Mouse (Mus musculus) limb, embryonic 11.5 days (tissue): Measurements from ENCODE around the gene Mapkapk3. TPM values are rescaled to one million over a fixed set of nuclear protein-coding genes. Genes with fewer than 3 reads are reported as not detected.

Source experiments
- ATAC-seq: fragments of 200-750 bp; cut with Nextera tagmentation; 2 replicates; pipeline ENCODE4 v1.8.0; 2017; ENCODE audit warnings: low read depth; ENCODE audit not compliant: insufficient number of reproducible peaks, low FRiP score, low TSS enrichment
- DNase-seq: peaks from one replicate; pipeline ENCODE4 v3.0.0-alpha.2; 2015; ENCODE audit warnings: low spot score
- H3K27ac ChIP-seq: fragments of 300-500 bp; sonication (generic); replicated peaks from 2 replicates; pipeline ENCODE4 v1.5.1; 2014; ENCODE audit warnings: low read depth, mild to moderate bottlenecking, low read length
- H3K27me3 ChIP-seq: fragments of 300-500 bp; sonication (generic); 2 replicates; pipeline ENCODE4 v1.6.1; 2014; ENCODE audit warnings: mild to moderate bottlenecking, low read length, mixed read lengths; ENCODE audit not compliant: control insufficient read depth, insufficient read depth
- H3K36me3 ChIP-seq: fragments of 300-500 bp; sonication (generic); 2 replicates; pipeline ENCODE4 v1.6.1; 2014; ENCODE audit warnings: mild to moderate bottlenecking, low read length, moderate library complexity, mixed read lengths; ENCODE audit not compliant: control insufficient read depth, insufficient read depth
- H3K4me1 ChIP-seq: fragments of 300-500 bp; sonication (generic); 2 replicates; pipeline ENCODE4 v1.6.1; 2014; ENCODE audit warnings: low read length, mixed read lengths; ENCODE audit not compliant: control insufficient read depth, insufficient read depth
- H3K4me2 ChIP-seq: fragments of 300-500 bp; sonication (generic); 2 replicates; pipeline ENCODE4 v1.6.1; 2014; ENCODE audit warnings: low read depth, mild to moderate bottlenecking, moderate library complexity; ENCODE audit not compliant: severe bottlenecking
- H3K4me3 ChIP-seq: fragments of 300-500 bp; sonication (generic); 2 replicates; pipeline ENCODE4 v1.5.1; 2014; ENCODE audit warnings: low read depth, low read length
- H3K9ac ChIP-seq: fragments of 300-500 bp; sonication (generic); 2 replicates; pipeline ENCODE4 v1.6.1; 2014; ENCODE audit warnings: mild to moderate bottlenecking, low read length
- H3K9me3 ChIP-seq: fragments of 300-500 bp; sonication (generic); 2 replicates; pipeline ENCODE4 v1.6.1; 2016; ENCODE audit warnings: low read length; ENCODE audit not compliant: control insufficient read depth
- WGBS: fragments of 180-500 bp; shearing (Covaris S2); extraction: QIAGEN DNeasy Blood & Tissue Kit; methylation state at CpG from one replicate; pipeline ENCODE4 v1.1.7; 2014; 5-methylcytosine and 5-hydroxymethylcytosine counted together
- polyA plus RNA-seq: library from polyadenylated mRNA; unstranded; fragments of >200 nt; fragmentation: Nextera tagmentation; extraction: Ambion mirVana; gene quantifications from 2 replicates; pipeline ENCODE4 v1.2.1, GENCODE M21; 2014

Gene Mapkapk3
- polyA plus RNA-seq, 1 experiment from 2014 or later, result 4.9 TPM

- no peak for ATAC-seq
- no peaks in the 10 kb centered on the region for H3K27me3 ChIP-seq
- DNase-seq, result no peak
- no peak overlapping the region for H3K27ac ChIP-seq
- H3K4me3 ChIP-seq, result no peak overlapping the region
- H3K4me1 ChIP-seq, result no peaks in the 10 kb centered on the region
- H3K36me3 ChIP-seq, result no peaks in the 10 kb centered on the region
- no peak overlapping the region for H3K4me2 ChIP-seq
- 91% methylated on average over 3 of the region's 3 CpGs for WGBS
- no peaks in the 10 kb centered on the region for H3K9me3 ChIP-seq
- H3K9ac ChIP-seq, result no peak overlapping the region
Measured at GRCm38 (mm10) chr9:107304383-107304782, 14.7 kb upstream of the Mapkapk3 start.

- Histone ChIP-seq H3K4me1 (0 out of 2 replicates have a peak, but pooled peaks cover under 1% of the 10 kb centered on the region), H3K36me3 (no peaks in the 10 kb centered on the region), H3K27me3 (no peaks in the 10 kb centered on the region), H3K27ac (no peak overlapping the region), H3K4me3 (no peak overlapping the region), H3K9me3 (no peaks in the 10 kb centered on the region), H3K9ac (no peak overlapping the region), H3K4me2 (no peak overlapping the region)
- DNase-seq (no peak), ATAC-seq (no peak)
- WGBS, result 85% methylated on average over 5 of the region's 5 CpGs
Measured at GRCm38 (mm10) chr9:107303900-107304299, 14.2 kb upstream of the Mapkapk3 start.

GRCm38 (mm10) chr9:107303121-107303820, 13.6 kb upstream of the Mapkapk3 start:
- Histone ChIP-seq H3K27ac (no peak overlapping the region), H3K4me1 (0 out of 2 replicates have a peak, but pooled peaks cover 2% of the 10 kb centered on the region), H3K4me2 (no peak overlapping the region), H3K9me3 (no peaks in the 10 kb centered on the region), H3K9ac (no peak overlapping the region), H3K4me3 (no peak overlapping the region), H3K27me3 (no peaks in the 10 kb centered on the region), H3K36me3 (no peaks in the 10 kb centered on the region)
- 77% methylated on average over 9 of the region's 9 CpGs for WGBS
- no peak for DNase-seq
- no peak for ATAC-seq

GRCm38 (mm10) chr9:107302592-107302991, 12.9 kb upstream of the Mapkapk3 start:
- 0 out of 2 replicates have a peak, but pooled peaks cover 2% of the 10 kb centered on the region for H3K4me1 ChIP-seq
- H3K36me3 ChIP-seq, result no peaks in the 10 kb centered on the region
- H3K4me2 ChIP-seq, result no peak overlapping the region
- H3K27me3 ChIP-seq, result no peaks in the 10 kb centered on the region
- H3K4me3 ChIP-seq, result no peak overlapping the region
- no peak overlapping the region for H3K9ac ChIP-seq
- no peak for DNase-seq
- no peak overlapping the region for H3K27ac ChIP-seq
- WGBS, result 63% methylated on average over 7 of the region's 7 CpGs
- no peaks in the 10 kb centered on the region for H3K9me3 ChIP-seq
- ATAC-seq, result no peak

DNA sequence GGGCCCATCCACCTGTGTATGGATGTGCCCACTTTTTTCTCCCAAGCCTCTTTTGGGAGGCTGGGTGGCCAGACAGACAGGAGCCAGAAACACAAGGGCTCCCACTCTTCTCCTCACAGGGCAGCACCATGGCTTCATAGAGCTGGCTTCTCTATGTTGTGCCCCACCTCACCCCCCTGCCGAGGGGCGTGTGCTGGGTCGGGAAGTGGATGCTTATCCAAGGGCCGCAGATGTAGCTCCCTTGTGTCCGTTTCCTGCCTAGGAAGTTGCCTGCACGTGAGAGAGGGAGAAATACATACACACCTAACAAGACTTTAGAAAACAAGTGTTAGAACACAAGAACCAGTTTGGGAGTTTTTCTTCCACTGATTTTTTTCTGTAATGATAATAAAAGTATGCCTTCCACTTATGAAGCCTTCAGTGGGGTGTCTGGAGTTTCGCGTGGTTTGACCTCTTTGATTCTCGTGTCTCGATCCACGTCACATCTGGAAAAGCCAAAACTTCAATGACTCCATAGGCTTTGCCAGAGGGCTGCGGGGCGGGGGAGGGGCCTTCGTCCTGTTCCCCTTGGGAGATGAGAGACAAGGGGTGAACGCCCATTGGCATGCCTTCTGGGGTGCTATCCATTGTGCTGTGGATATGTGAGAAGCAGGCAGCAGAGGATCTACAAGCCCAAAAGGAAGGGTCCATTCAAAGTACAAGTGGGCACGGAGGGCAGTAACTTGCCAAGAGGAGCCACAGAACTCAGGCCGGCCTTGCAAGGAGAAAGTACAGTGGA, 12.1 kb upstream of the Mapkapk3 start:
- Histone ChIP-seq H3K9me3 (no peaks in the 10 kb centered on the region; the same call in 1 of the 2 replicates), H3K4me2 (no peak overlapping the region), H3K36me3 (no peaks in the 10 kb centered on the region), H3K27me3 (no peaks in the 10 kb centered on the region), H3K4me1 (0 out of 2 replicates have a peak, but pooled peaks cover 8% of the 10 kb centered on the region), H3K9ac (no peak overlapping the region), H3K27ac (no peak overlapping the region), H3K4me3 (no peak overlapping the region)
- 84% methylated on average over 17 of the region's 17 CpGs for WGBS
- ATAC-seq (no peak), DNase-seq (no peak)

DNA sequence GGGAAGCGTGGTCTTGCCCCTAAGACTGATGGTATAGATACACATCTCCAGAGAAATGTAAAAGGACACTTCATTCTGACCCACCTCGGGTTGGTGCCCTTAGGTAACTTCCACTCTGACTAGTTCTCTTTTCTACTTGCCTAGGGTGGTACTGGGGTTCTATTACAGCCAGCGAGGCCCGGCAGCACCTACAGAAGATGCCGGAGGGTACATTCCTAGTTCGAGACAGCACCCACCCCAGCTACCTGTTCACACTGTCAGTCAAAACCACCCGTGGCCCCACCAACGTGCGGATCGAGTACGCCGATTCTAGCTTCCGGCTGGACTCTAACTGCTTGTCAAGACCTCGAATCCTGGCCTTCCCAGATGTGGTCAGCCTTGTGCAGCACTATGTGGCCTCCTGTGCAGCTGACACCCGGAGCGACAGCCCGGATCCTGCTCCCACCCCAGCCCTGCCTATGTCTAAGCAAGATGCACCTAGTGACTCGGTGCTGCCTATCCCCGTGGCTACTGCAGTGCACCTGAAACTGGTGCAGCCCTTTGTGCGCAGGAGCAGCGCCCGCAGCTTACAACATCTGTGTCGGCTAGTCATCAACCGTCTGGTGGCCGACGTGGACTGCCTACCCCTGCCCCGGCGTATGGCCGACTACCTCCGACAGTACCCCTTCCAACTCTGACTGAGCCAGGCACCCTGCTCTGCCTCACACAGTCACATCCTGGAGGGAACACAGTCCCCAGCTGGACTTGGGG, 10.7 kb upstream of the Mapkapk3 start:
- WGBS, result 93% methylated on average over 30 of the region's 30 CpGs
- 0 out of 2 replicates have a peak, but pooled peaks cover 8% of the 10 kb centered on the region for H3K4me1 ChIP-seq

DNA sequence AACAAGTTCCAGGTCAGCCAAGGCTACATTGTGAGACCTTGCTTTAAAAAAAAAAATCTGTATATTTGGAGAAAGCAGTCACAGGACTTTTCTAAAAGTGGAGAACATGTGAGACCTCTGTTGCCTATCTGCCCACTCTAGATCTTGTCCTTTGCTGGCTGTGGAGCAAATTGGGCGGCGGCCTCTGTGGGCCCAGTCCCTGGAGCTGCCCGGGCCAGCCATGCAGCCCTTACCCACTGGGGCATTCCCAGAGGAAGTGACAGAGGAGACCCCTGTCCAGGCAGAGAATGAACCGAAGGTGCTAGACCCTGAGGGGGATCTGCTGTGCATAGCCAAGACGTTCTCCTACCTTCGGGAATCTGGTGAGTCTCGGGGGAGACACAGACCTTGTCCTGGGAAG, 10.1 kb upstream of the Mapkapk3 start:
- H3K4me2 ChIP-seq, result no peak overlapping the region
- no peak overlapping the region for H3K27ac ChIP-seq
- no peaks in the 10 kb centered on the region for H3K27me3 ChIP-seq
- no peak overlapping the region for H3K9ac ChIP-seq
- 0 out of 2 replicates have a peak, but pooled peaks cover 8% of the 10 kb centered on the region for H3K4me1 ChIP-seq
- H3K36me3 ChIP-seq, result no peaks in the 10 kb centered on the region
- ATAC-seq (no peak), DNase-seq (no peak)
- H3K9me3 ChIP-seq, result no peaks in the 10 kb centered on the region; the same call in 1 of the 2 replicates
- 91% methylated on average over 7 of the region's 7 CpGs for WGBS
- no peak overlapping the region for H3K4me3 ChIP-seq

More for the DNA sequence above, 10.7 kb upstream of the Mapkapk3 start:
- Histone ChIP-seq H3K9ac (no peak overlapping the region), H3K36me3 (no peaks in the 10 kb centered on the region), H3K4me2 (no peak overlapping the region), H3K27me3 (no peaks in the 10 kb centered on the region), H3K4me3 (no peak overlapping the region), H3K27ac (no peak overlapping the region), H3K9me3 (no peaks in the 10 kb centered on the region; the same call in 1 of the 2 replicates)
- ATAC-seq, result no peak
- no peak for DNase-seq

DNA sequence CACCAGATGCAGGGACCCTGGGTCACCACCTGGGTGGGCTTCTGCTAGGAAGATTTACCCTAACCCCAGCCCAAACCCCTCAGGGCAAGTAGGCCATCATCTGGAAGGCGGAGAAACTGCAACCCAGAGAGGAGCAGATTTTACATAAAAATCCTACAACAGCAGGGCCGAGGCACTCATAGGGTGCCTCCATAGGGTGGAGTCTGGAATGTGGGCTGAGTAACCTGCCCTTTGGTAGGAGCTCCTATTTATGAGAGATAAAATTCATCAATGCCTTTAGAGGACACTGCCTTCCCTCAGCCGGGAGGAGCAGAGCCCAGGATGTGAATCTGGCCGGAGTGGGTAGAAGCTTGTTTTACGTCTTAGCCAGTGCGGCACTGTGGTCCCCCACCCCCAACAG, 9.2 kb upstream of the Mapkapk3 start:
- Histone ChIP-seq H3K4me2 (no peak overlapping the region), H3K4me1 (0 out of 2 replicates have a peak, but pooled peaks cover 8% of the 10 kb centered on the region), H3K4me3 (no peak overlapping the region), H3K27me3 (no peaks in the 10 kb centered on the region), H3K9me3 (no peaks in the 10 kb centered on the region; the same call in 1 of the 2 replicates), H3K27ac (no peak overlapping the region), H3K9ac (no peak overlapping the region), H3K36me3 (no peaks in the 10 kb centered on the region)
- ATAC-seq (no peak), DNase-seq (no peak)
- WGBS, result 87% methylated on average over 6 of the region's 6 CpGs
